Mouse (Mus musculus) brain, embryonic 14.5 days (tissue): ENCODE measurements around the gene Asap2. TPM values are rescaled to one million over a fixed set of nuclear protein-coding genes. Genes with fewer than 3 reads are reported as not detected.
A peak's percentile ranks its signal among the peaks of the same experiment; 100 is the strongest.

ENCODE experiments used
- DNase-seq: peaks from one replicate; pipeline ENCODE4 v3.0.0-alpha.2; 2011; ENCODE audit warnings: low read depth
- CTCF ChIP-seq: fragments of 200-500 bp; IDR thresholded peaks from 2 replicates; pipeline ENCODE4 v1.5.1; 2012; ENCODE audit warnings: inconsistent platforms, mild to moderate bottlenecking, moderate library complexity, borderline replicate concordance; ENCODE audit not compliant: insufficient read depth, insufficient read length; ENCODE audit errors: extremely low read depth
- POLR2A ChIP-seq: fragments of 200-500 bp; IDR thresholded peaks from 2 replicates; pipeline ENCODE4 v1.6.1; 2012; ENCODE audit warnings: mild to moderate bottlenecking, inconsistent platforms, borderline replicate concordance; ENCODE audit not compliant: poor library complexity, insufficient read depth, insufficient read length, severe bottlenecking; ENCODE audit errors: extremely low read depth
- polyA plus RNA-seq: library from polyadenylated mRNA; depleted of rRNA; stranded (reverse); fragments of >200 nt; gene quantifications from 2 replicates; pipeline ENCODE4 v1.2.3, GENCODE M21; 2012

The Asap2 gene
- polyA plus RNA-seq, 1 experiment = 36.0 TPM

DNA sequence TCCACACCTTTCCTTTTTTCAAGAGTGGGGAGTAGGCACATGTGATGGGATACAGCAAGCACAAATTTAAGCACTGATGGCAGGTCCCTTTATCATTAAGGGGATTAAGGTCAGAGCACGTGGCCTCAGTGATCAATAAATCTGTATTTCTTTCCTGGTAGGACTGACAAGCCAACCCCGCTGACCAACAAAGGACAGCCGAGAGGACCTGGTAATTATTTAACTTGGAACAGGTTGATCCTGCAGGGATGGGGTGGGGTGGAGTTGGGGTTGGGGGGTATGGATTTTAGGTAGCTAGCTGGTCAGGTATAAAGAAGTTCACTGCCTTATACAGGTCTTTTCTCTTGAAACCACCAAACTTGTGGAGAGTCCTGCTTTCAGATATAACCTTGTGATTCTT lies 274.7 kb downstream of the Asap2 start:
- no peak for TF ChIP-seq POLR2A
- no peak for TF ChIP-seq CTCF

GRCm38 (mm10) chr12:21265501-21265900 lies 275.2 kb downstream of the Asap2 start:
- TF ChIP-seq POLR2A (no peak), CTCF (no peak)
- DNase-seq = no peak

More for the DNA sequence above, 274.7 kb downstream of the Asap2 start:
- no peak for DNase-seq

DNA sequence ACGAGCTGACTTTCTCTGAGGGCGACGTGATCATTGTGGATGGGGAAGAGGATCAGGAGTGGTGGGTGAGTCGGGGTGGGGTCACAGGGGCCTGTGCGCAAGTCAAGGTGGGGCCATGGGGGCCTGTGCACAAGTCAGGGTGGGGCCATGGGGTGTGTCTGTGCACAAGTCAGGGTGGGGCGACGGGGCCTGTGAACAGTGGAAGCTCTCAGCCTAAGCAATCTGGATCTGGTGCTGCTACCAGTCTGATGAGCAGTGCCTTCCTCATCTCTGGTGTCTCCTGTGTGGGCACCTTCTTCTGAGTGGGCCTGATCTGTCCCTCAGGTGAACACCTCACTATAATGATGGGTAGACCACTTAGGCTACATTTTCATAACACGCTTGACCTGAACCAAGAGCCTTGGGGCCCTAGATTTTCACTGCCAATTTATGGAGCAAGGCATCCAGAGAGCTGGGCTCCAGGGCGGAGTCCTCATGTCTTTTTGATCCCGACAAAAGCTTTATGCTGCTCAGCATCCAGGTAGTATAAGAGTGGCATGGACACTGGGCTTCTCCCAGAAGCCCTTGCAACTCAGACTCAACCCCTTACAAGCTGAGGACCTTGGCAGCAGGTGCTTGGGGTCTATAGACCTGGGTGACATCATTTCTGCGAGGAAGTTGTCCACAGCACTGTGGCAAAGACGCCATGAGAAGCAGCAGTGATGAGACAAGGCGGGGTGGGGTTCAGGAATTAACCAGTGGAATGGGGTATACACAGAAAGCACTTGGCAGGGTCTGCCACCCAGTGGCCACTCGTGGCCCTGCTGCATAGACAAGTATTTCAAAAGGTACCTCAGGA lies 275.9 kb downstream of the Asap2 start:
- peak; percentile 81 for DNase-seq
- TF ChIP-seq POLR2A (no peak), CTCF (peak; percentile 85)

GRCm38 (mm10) chr12:21266784-21267098 lies 276.5 kb downstream of the Asap2 start:
- no peak for TF ChIP-seq POLR2A
- TF ChIP-seq CTCF = no peak
- no peak for DNase-seq

DNA sequence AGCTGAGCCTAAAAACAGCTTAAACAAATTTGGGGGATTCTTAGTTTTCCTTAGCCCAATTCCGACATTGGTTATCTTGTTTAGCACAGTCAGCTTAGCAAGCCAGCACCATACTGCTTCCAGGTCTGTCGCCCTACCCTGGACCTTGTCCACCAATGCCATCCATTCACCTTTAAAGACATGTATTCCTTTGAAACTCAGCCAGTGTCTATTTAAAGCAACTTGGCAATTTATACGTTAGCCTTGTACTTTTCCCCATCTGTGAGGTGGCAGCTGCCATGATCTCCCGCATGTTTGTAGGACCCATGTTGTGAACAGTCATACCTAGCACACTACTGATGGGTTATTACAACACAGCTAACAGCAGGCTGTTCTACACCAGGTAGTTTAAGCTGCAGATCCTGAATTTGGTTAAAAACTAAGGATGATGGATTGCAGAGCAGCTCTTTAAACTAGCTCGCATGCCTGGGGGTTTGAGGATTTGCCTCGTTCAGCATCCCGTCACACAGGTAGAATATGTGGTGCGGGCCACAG lies 277.9 kb downstream of the Asap2 start:
- no peak for TF ChIP-seq POLR2A
- no peak for TF ChIP-seq CTCF
- DNase-seq = no peak

- DNase-seq = peak; percentile 15
- TF ChIP-seq CTCF (no peak), POLR2A (no peak)
Observed at GRCm38 (mm10) chr12:21274446-21274845, 284.2 kb downstream of the Asap2 start.

DNA sequence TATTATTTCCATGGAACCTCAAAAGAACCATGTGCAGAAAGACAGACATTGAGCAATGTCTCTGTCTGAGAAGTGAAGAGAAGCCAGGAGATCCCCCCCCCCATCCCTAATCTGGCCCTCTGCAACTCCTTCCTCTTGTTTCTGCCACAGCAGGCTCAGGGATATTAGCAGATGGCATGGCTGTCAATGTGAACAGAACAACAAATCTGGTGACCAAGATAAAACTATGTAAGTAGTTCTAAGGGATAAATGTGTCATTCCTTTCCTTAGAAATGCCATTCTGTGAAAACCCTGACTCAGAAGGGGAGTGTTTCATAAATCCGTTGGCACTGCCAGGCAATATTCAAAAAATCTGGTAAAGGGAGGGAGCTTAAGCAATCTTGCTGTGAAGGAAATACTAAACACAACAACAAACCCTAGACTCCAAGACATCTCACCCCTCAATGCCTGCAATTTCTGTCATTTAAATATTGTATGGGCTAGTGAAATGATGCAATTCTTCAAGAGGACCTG lies 287.1 kb downstream of the Asap2 start:
- TF ChIP-seq CTCF = no peak
- TF ChIP-seq POLR2A = no peak
- peak; percentile 22 for DNase-seq

GRCm38 (mm10) chr12:21284761-21285441 lies 294.6 kb downstream of the Asap2 start, which contains the start of gene Cpsf3:
Gene Cpsf3 (plus strand): TSS chr12:21285391.
- TF ChIP-seq CTCF (0 out of 2 replicates have a peak, but pooled peaks have one; percentile 2), POLR2A (no peak)
- no peak for DNase-seq

DNA sequence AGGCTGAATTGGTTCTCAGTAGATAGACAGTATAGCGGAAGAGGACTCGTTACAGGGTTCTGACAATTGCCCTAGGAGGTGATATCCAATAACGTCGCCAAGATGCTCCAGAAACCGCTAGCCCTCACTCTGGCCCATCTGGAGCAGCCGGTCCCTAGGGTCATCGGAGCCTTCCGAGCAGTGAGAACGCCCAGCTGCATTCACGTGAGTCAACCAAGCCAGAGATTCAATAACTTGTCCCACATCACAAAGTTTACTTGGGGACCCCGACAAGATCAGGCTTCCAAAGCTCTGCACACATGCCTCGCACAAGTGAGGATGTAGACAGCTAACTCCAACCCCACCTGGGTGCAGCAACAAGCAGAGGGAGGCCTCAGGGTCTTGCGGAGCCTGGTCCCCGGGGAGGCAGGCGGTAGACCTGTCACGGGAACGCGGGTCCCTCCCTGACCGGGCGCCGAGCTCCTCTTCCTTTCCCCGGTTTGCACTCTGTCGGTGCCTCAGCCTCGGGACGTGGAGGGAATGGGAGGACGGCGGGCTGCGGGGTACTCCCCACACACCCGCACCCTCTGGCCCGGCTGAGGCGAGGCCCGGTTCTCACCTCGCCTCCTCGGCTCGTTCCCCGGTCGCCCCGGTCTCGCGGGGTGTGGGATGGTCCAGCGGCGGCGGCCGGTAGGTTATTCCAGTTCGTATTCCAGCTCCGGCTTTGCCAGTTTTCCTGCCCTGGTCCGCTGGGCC lies 295.4 kb downstream of the Asap2 start:
- TF ChIP-seq POLR2A (0 out of 2 replicates have a peak, but pooled peaks have one; percentile 10), CTCF (no peak)
- DNase-seq = no peak

GRCm38 (mm10) chr12:21286243-21286622 lies 296.0 kb downstream of the Asap2 start, which contains the start of gene Itgb1bp1:
Gene Itgb1bp1 (minus strand): TSS chr12:21286284.
- DNase-seq = peak; percentile 99
- TF ChIP-seq CTCF (no peak), POLR2A (no peak)

DNA sequence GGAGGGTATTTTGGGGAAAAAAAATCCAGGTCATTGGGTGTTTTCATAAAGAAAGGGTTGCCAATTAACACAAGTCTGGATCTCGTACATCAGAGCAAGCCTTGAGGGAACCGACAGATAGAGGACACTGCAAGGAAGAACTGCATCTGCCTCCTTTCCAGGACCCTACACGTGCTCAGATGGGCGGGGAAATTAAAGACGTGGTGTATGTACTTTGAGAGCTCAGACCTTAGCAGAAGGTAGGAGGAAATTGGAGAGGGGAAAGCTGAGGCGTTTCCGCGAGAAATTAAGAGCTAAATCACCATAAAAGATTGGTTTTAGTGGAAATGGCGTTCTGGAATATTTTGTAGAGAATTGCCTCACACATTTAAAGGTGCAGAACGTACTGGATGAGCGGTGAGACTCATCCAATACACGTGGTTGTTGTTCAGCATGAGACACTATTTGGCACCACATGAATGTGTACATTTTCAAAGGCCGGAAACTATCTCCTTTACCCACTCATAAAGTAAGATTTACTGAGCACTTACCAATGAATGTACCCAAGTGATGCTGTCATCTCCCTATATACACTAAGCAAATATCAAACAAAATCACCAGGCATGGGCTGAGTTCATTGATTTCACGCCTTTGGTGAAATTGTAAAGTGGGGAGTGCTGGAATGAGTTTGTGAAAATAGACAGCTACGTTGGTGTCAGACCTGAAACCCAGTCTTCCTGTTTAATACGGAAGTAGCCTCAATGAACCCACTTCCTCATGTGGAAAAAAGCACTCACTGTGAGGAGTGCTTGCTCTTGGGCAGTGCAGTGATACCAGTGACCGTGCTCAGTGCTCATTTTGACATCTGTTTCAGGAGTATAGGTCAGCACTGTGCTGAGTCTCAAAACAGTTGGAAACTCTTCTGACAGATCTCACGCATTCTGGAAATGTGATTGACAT lies 296.7 kb downstream of the Asap2 start:
- no peak for TF ChIP-seq POLR2A
- TF ChIP-seq CTCF = no peak
- DNase-seq = peak; percentile 56
